Mouse (Mus musculus) limb, embryonic 14.5 days (tissue): ENCODE results near the gene Rbck1. TPM values are rescaled to one million over a fixed set of nuclear protein-coding genes. Genes with fewer than 3 reads are reported as not detected.

Experiments used
- ATAC-seq: fragments of 200-750 bp; cut with Nextera tagmentation; 2 replicates; pipeline ENCODE4 v1.8.0; 2017; ENCODE audit warnings: low read depth, moderate number of reproducible peaks, moderate TSS enrichment; ENCODE audit not compliant: low FRiP score
- DNase-seq: peaks from one replicate; pipeline ENCODE4 v3.0.0-alpha.2; 2015; ENCODE audit warnings: low spot score
- H3K27ac ChIP-seq: fragments of 300-500 bp; sonication (generic); replicated peaks from 2 replicates; pipeline ENCODE4 v1.5.1; 2014; ENCODE audit warnings: low read depth, mild to moderate bottlenecking, low read length, moderate library complexity, mixed read lengths
- H3K27me3 ChIP-seq: fragments of 300-500 bp; sonication (generic); 2 replicates; pipeline ENCODE4 v1.6.1; 2014; ENCODE audit warnings: low read length, mixed read lengths; ENCODE audit not compliant: control insufficient read depth, insufficient read depth
- H3K36me3 ChIP-seq: fragments of 300-500 bp; sonication (generic); 2 replicates; pipeline ENCODE4 v1.6.1; 2014; ENCODE audit warnings: mild to moderate bottlenecking, low read length, moderate library complexity, mixed read lengths; ENCODE audit not compliant: control insufficient read depth, insufficient read depth
- H3K4me1 ChIP-seq: fragments of 300-500 bp; sonication (generic); 2 replicates; pipeline ENCODE4 v1.6.1; 2014; ENCODE audit warnings: antibody characterized with exemption, low read length, mixed read lengths; ENCODE audit not compliant: control insufficient read depth, insufficient read depth
- H3K4me2 ChIP-seq: fragments of 300-500 bp; sonication (generic); replicated peaks from 2 replicates; pipeline ENCODE4 v1.6.1; 2014; ENCODE audit warnings: low read depth, mild to moderate bottlenecking, low read length, moderate library complexity; ENCODE audit not compliant: severe bottlenecking
- H3K4me3 ChIP-seq: fragments of 300-500 bp; sonication (generic); replicated peaks from 2 replicates; pipeline ENCODE4 v1.5.1; 2014; ENCODE audit warnings: low read length
- H3K9ac ChIP-seq: fragments of 300-500 bp; sonication (generic); 2 replicates; pipeline ENCODE4 v1.6.1; 2014; ENCODE audit warnings: mild to moderate bottlenecking, low read depth, low read length, moderate library complexity; ENCODE audit not compliant: severe bottlenecking
- H3K9me3 ChIP-seq: fragments of 300-500 bp; sonication (generic); 2 replicates; pipeline ENCODE4 v1.6.1; 2016; ENCODE audit warnings: low read length; ENCODE audit not compliant: control insufficient read depth
- POLR2A ChIP-seq: fragments of 200-500 bp; IDR thresholded peaks from 2 replicates; pipeline ENCODE4 v1.8.0; 2012; ENCODE audit warnings: inconsistent platforms, mild to moderate bottlenecking, moderate library complexity, borderline replicate concordance; ENCODE audit not compliant: insufficient read depth, insufficient read length; ENCODE audit errors: extremely low read depth
- whole genome bisulfite sequencing: fragments of 180-500 bp; shearing (Covaris S2); extraction: QIAGEN DNeasy Blood & Tissue Kit; methylation state at CpG from one replicate; pipeline ENCODE4 v1.1.7; 2014; 5-methylcytosine and 5-hydroxymethylcytosine counted together
- polyA plus RNA-seq, 2 experiments: library from polyadenylated mRNA; depleted of rRNA in 1 of 2; stranded (reverse) in 1 of 2; unstranded in 1 of 2; fragments of >200 nt; fragmentation: Nextera tagmentation in 1 of 2; extraction: Ambion mirVana in 1 of 2; gene quantifications; 2 replicates each; pipeline versions ENCODE4 v1.2.1 to v1.2.3; 2012 to 2014

Rbck1 gene
- polyA plus RNA-seq, 2 experiments, result 89.5 to 219 TPM

GRCm38 (mm10) chr2:152326157-152326556, 6.3 kb downstream of the Rbck1 start:
- no peak for TF ChIP-seq POLR2A
- 92% methylated on average over 13 of the region's 13 CpGs for WGBS
- H3K4me3 ChIP-seq, result no peak overlapping the region

GRCm38 (mm10) chr2:152324842-152325241, 7.6 kb downstream of the Rbck1 start:
- Histone ChIP-seq H3K4me3 (no peak overlapping the region), H3K36me3 (peaks cover 94% of the 10 kb centered on the region), H3K9me3 (no peaks in the 10 kb centered on the region), H3K27ac (no peak overlapping the region), H3K27me3 (no peaks in the 10 kb centered on the region), H3K9ac (no peak overlapping the region), H3K4me1 (no peaks in the 10 kb centered on the region), H3K4me2 (no peak overlapping the region)
- no peak for TF ChIP-seq POLR2A
- 90% methylated on average over 3 of the region's 3 CpGs for WGBS
- ATAC-seq, result no peak
- DNase-seq, result no peak

More at GRCm38 (mm10) chr2:152326157-152326556, 6.3 kb downstream of the Rbck1 start:
- Histone ChIP-seq H3K9ac (no peak overlapping the region), H3K27ac (no peak overlapping the region), H3K27me3 (no peaks in the 10 kb centered on the region), H3K9me3 (no peaks in the 10 kb centered on the region), H3K4me2 (no peak overlapping the region), H3K4me1 (peaks cover 9% of the 10 kb centered on the region), H3K36me3 (peaks cover 81% of the 10 kb centered on the region)
- ATAC-seq (no peak), DNase-seq (no peak)

GRCm38 (mm10) chr2:152323971-152324370, 8.5 kb downstream of the Rbck1 start:
- ATAC-seq, result no peak
- no peaks in the 10 kb centered on the region for H3K9me3 ChIP-seq
- no peaks in the 10 kb centered on the region for H3K27me3 ChIP-seq
- TF ChIP-seq POLR2A, result no peak
- H3K4me3 ChIP-seq, result no peak overlapping the region
- 95% methylated on average over 14 of the region's 14 CpGs for WGBS
- H3K4me1 ChIP-seq, result no peaks in the 10 kb centered on the region
- no peak for DNase-seq
- H3K36me3 ChIP-seq, result peaks cover 93% of the 10 kb centered on the region
- H3K4me2 ChIP-seq, result no peak overlapping the region
- no peak overlapping the region for H3K27ac ChIP-seq
- no peak overlapping the region for H3K9ac ChIP-seq

GRCm38 (mm10) chr2:152322198-152322597, 10.3 kb downstream of the Rbck1 start:
- no peak for TF ChIP-seq POLR2A
- no peak overlapping the region for H3K9ac ChIP-seq
- no peaks in the 10 kb centered on the region for H3K27me3 ChIP-seq
- no peak for DNase-seq
- no peaks in the 10 kb centered on the region for H3K9me3 ChIP-seq
- no peak overlapping the region for H3K4me3 ChIP-seq
- peaks cover 90% of the 10 kb centered on the region for H3K36me3 ChIP-seq
- no peaks in the 10 kb centered on the region for H3K4me1 ChIP-seq
- ATAC-seq, result no peak
- WGBS, result 88% methylated on average over 5 of the region's 6 CpGs
- no peak overlapping the region for H3K27ac ChIP-seq
- H3K4me2 ChIP-seq, result no peak overlapping the region

GRCm38 (mm10) chr2:152321558-152321957, 10.9 kb downstream of the Rbck1 start:
- no peak overlapping the region for H3K27ac ChIP-seq
- TF ChIP-seq POLR2A, result no peak
- WGBS, result 81% methylated on average over 5 of the region's 5 CpGs
- peaks cover 90% of the 10 kb centered on the region for H3K36me3 ChIP-seq
- no peak overlapping the region for H3K4me3 ChIP-seq
- DNase-seq (no peak), ATAC-seq (peak; percentile 42; the same call in 1 of the 2 replicates)
- H3K9me3 ChIP-seq, result no peaks in the 10 kb centered on the region
- H3K27me3 ChIP-seq, result no peaks in the 10 kb centered on the region
- H3K9ac ChIP-seq, result no peak overlapping the region
- no peaks in the 10 kb centered on the region for H3K4me1 ChIP-seq
- no peak overlapping the region for H3K4me2 ChIP-seq

- Histone ChIP-seq H3K9ac (no peak overlapping the region), H3K4me3 (no peak overlapping the region), H3K36me3 (peaks cover 88% of the 10 kb centered on the region), H3K4me1 (no peaks in the 10 kb centered on the region), H3K9me3 (no peaks in the 10 kb centered on the region), H3K27me3 (no peaks in the 10 kb centered on the region), H3K4me2 (no peak overlapping the region), H3K27ac (no peak overlapping the region)
- DNase-seq (no peak), ATAC-seq (no peak)
- WGBS, result 81% methylated on average over 6 of the region's 6 CpGs
- no peak for TF ChIP-seq POLR2A
Measured at GRCm38 (mm10) chr2:152317054-152317453, 15.4 kb downstream of the Rbck1 start.
